Mouse (Mus musculus): ENCODE results near the gene Nt5dc1.
"Not testable (repeated sequence)": the region's sequence is repeated elsewhere in the genome, so short reads cannot be mapped to it uniquely, and the experiment has no call there.

Nt5dc1 gene

DNA sequence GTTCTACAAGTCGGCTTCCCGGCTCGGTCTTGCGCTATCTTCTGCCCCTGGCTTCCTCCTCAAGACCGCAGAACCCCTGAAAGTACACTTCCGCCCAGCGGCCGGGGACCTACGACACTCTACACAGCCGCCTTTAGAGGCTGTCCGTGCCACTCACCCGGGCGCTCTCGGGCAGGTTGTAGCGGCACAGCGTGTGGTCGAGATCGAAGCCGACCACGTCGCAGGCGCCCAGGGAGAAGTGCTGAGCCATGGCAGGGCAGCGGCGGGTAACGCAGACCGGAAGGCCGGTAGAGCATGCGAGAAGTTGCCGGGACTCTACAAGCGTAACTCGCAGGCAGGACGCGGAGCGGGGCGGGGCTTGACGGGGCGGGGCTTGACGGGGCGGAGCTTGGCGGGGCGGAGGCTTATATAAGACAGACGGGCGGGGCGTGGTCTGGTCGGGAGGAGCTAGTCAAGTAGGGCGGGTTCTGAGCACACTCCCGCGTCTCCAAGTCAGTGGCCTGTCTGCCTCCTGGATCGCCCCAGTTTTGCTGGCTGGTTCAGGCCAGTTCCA, at the start of gene Nt5dc1:
TSS of gene Nt5dc1 (minus strand) at position 349 of the 553 bp plus-strand sequence.
- peak; percentile 90 for DNase-seq

DNA sequence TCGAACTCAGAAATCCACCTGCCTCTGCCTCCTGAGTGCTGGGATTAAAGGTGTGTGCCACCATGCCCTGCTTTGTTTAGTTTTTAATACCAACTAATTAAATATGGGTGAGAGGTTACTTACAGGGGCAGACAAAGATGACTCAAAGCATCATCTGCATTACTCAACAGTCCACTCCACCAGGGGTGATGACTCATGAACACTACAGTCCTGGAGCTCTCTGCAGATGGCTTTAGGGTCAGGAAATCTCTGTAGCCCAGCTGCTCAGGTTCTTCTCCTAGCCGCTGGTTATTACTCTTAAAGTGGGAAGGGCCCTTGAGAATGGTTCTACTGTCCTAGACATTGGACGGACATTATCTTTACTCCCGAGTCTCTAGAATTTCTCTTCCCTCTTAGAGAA, 46.0 kb upstream of the Nt5dc1 start:
- no peak for DNase-seq

DNA sequence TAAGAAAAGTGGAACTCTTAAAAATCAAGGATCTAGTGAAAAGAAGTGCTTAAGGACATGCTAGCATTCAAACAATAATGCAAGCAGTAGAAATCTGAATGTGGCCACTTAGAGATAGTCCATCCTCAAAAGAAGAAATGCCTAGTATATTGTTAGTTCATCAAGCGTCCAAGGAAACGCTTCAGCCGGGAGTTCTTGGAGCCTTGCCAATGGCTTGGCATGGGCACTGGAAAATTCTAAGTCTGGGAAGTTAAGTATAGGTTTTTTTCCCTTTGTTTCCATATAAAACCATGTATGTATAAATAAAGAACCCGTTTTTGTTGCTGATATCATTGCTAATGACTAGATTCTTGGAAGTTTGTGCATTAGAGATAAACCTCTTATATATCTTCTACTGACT, 43.1 kb upstream of the Nt5dc1 start:
- no peak for DNase-seq

DNA sequence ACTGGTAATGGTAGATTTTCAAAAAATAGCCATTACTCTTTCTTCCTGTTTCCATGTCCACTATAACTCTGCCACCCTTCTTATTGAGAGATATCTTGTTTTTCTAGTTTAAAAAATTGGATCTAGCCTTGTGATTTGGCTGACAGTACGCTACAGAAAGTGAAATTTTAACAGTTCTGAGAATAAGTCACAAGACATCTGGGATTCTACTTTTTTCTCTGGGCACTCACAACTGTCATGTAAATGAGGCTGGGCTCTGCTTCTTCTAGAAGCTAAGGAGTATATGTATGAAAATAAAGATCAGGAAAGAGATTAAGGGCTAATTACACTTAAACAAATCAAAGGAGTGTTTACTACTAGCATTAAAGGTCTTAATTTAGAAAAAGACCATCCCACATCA, 31.1 kb upstream of the Nt5dc1 start:
- no peak for DNase-seq

DNA sequence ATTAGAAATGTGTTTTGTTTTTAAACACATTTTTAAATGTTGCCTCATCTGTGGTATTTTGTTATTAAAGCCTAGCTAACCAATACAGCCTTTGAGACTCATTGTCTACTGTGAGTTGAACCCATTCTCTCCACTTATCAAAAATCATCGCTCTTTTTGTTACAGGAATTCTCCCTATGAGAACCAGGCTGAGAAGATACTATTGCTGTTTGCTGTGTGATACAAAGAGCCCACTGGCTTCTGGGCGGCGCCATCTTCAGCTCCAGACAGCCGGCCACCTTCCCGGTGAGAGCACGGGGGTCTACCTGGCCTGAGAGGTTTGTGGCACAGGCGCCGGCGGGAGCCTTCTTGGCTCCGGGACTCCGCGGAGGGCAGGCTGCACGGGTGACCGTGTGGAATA, 15.8 kb upstream of the Nt5dc1 start:
- not testable (repeated sequence) for DNase-seq

DNA sequence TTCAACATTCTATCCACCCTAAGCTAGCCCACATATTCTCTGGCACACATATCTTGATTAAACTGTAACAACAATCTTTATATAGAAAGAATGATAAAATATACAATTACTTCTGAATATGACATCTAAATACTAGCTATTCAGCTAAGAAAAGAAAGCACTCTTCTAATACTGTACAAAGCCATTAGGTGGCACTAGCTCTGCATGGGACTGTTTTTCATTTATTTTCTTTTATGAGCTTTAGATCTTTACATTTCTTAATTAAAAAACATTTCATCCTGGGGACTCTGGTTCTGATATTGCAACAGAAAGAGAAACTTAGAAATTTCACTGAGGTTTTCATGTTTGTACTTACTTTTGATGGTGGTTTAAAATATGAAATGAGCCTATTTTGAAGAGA, 13.4 kb upstream of the Nt5dc1 start:
- DNase-seq, result no peak

DNA sequence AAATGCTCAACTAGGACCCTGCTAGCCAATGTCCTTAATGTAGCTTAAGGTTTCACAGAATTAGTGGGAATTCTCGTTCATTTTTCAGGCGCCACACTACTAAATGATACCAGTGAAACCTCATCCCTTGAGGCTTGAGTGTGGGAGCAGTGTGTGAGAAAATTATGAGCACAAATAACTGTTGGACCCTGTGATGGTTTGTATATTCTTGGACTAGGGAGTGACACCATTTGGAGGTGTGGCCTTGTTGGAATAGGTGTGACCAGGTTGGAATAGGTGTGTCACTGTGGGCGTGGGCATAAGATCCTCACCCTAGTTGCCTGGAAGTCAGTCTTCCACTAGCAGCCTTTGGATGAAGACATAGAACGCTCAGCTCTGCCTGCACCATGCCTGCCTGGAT, 442 bp upstream of the Nt5dc1 start:
- not testable (repeated sequence) for DNase-seq

DNA sequence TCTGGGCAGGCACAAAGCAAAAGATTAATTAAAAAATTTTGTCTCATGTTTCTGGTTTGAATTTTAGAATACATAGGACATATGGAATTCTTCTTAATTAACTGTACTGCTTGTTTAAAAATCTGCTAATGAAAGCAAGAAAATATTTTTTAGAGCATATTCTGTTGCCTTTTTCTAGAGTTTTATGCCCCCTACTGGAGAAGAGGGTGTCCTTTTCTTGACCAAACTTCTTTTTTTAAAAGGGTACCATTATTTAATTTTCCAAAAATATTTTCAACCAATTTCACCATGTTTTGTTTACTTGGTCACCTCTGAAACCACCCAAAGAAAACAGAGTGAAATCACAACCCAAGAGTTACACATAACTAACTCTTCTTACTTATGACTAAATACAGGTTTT, 19.1 kb downstream of the Nt5dc1 start:
- DNase-seq, result no peak

DNA sequence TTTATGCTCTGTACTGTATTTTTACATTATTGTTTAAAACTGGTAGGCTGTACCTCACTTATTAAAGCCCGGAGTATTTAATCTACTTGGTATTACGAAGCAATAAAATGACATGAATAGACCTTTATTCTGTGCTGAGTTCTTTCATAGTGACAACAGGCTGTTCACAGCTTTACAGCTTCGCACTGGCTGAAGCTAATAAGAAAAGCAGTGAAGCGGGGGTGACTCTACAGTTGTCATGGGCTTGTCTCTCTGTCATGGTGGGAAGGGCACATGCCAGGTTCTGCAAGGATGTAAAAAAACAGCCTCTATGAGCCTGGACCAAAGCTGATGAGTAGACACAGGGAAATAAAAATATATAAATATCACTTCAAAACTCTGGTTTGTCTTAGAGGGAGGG, 21.4 kb downstream of the Nt5dc1 start:
- DNase-seq, result no peak

DNA sequence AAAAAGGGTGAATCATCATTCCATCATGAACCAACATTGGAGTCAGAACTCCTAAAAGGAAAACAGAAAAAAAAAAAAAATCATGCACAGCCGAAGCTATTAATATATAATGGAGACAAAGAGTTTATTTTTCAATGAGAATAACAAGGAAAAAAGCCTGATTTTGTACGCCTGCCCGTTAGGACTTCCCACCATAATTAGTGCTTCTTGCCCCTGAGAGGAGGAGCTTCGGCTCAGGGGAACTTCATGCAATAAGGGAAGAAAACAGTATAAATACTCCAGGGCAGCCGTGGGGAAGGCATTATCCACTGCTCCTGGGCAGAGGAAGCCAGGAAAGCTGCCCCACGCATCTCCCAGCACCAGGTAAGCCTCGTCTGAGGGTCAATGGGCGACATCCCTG, 28.7 kb downstream of the Nt5dc1 start, which contains the start of gene Col10a1:
TSS of gene Col10a1 (plus strand) at position 301 of the 400 bp plus-strand sequence.
- DNase-seq, result no peak

DNA sequence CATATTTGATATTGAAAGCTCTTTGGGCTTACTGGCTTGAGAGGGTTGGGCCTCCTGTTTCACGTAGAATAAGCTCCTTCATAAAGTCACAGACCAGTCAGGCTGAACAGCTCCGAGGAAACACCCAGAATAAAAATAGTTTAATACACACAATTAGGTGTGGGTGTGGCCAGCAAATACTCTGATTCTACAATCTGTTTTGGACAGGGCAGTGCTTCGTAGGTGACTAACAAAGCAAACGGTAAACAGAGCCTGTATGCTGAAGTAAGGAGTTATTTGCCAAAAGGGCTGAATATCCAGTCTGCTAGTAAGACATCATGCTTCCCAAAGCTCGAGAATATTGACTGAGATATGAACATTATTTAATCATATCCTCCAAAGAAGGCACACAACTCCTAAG, 32.7 kb downstream of the Nt5dc1 start:
- no peak for DNase-seq

DNA sequence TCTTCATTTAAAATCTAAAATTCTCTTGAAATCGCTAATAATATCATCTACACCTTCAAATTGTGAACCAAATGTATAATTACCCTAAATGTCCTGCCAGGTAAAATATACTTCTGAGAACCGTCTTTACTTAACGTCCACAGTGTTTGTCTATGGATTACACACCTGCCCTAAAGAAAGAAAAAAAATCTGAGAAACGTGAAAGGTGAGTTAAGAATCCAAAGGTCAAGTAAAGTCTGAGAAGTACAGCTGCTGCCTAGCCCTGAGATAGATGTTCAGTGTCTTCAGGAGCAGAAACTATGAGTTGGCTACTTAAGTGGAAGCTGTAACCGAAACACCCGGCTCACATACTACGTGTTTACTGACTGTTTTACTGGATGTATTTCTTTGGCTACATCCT, 45.0 kb downstream of the Nt5dc1 start:
- DNase-seq, result no peak

DNA sequence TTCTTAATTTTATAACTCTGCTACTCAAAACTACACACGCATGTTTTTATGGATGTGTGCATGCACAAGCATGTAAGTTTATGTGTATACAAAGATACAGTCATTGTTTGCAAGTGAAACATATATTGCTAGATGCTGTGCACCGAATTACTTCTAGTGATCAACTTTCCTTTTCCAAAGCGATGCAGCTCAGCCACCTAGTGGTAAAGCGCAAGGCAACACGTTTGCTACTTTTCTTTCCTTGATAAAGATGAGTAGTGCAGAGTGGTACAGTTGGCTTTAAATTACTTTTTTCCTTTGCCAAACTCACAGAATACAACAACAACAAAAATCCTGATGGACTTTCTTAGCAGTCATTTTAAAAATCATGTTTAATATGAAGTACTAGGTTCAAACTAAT, 50.2 kb downstream of the Nt5dc1 start:
- DNase-seq, result no peak

DNA sequence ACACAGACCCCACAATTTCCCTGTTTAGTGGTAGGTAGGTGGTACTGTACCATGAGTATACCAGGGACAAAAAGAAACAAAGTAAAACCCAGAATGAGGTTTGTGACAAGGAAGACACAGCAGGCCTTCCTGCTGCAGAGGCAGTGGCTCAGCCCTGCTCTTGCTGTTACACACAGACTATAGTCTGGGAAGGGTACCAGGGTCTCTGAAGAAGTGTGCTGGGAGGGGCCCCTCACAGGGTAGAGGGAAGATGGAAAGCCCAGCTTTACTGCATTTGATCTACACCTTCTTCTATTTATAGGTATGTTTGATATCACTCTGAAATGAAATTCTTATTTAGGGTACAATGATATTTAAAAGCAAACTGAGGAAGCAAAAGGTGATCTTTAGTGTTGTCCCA, 54.6 kb downstream of the Nt5dc1 start:
- no peak for DNase-seq

DNA sequence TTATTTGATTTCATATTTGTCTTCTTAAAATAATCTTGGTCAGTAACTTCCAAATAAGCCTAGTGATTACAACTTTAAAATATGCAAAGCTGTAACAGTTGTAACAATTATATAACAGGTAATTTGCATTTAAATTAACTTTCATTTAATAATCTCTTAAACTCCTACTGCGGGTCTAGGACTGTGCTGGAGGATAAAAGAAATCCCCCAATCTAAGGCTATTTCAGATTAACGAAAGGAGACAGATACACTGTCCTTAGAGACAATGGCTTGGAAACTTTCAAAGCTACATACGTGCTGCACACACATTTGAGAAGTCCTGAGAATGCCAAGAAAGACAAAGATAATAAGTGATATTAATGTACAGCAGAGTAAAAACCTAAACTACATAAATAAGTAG, 60.1 kb downstream of the Nt5dc1 start:
- DNase-seq, result no peak

DNA sequence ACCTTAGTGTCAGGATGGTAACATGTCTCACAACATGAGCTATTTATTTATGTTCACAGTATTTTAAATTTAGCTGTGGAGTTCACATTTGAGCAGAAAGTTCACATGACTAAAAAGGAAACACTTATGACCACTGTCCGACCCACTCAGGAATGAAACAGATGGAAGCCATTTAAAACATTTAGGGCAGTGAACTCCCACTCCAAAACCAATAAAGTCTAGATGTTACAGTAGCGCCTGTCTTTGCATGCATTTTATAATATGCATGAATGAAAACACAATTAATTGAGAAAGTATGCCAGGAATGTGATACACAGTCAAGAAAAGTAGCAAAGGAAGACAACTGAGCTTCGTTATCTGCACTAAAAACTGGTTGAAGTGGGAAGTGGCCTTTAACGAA, 66.2 kb downstream of the Nt5dc1 start:
- DNase-seq, result no peak

DNA sequence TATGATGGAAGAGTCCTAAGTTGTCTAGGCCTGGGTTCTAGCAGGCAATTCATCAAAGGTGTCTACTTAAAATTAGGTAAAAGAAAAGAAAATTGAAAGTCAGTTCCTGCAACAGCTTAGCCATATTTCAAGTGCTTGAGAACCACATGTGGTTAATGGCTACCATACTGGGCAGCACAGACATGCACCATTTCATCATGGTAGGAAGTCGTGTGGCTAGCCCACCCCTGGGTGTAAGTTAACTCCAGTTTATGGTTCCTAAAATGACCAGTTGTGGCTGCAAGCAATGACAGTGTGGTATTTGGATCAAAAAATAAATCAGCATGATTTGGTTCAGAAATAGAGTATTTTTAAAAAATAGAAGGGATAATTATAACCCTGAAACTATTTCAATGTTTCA, 76.5 kb downstream of the Nt5dc1 start:
- DNase-seq, result no peak

DNA sequence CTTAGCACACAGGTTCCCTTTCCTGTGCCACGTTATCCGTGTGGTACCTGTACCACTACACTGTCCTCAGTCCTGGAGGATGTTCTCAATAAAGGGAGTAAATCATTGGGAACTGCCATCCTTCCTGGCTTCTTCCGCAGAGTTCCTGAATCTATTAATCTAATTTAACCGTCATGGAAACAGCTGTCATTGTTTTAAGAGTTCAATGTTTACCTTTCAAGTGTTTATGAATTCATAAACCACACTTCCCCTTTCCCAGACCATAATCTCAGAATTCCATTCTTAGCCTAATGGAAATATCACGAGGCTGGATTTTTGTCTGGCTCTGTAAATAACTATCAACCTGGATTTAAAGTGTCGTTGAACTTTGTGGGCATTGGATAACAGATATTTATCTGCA, 77.3 kb downstream of the Nt5dc1 start:
- no peak for DNase-seq

DNA sequence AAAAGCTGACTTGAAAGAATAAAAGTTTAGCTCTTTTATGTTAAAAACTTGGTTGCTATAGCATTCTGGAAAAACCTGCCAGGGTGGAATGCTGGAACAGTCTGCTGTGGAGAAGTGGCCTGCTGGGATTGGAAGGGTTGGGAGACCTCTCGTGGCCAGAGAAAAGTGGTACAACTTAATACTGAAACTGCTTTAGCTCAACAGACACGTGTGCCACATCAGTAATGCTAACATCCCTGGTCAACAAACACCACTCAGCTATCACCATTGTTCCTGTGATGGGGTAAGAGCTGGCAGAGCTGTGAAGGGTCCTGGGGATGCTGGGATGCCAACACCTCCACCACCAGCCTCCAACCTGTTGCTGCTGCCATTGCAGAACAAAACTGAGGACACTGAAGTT, 90.0 kb downstream of the Nt5dc1 start:
- DNase-seq, result peak; percentile 19

DNA sequence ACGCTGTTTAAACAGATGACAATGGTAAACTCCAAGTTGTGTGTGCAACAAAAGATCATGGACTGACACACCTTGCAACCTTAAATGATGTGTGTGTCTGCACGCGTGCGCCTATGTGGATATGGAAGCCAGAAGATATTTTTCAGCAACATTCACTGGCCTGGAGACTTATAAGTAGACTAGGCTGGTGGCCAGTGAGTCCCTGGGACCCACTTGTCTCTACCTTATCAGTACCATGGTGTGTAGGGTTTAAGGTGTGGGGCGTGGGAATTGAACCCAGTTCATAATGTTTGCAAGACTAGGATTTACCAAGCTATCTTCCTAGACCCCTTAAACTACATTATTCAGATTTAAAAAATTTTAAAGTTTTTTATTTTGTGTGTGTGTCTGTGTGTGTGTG, 91.2 kb downstream of the Nt5dc1 start:
- no peak for DNase-seq

DNA sequence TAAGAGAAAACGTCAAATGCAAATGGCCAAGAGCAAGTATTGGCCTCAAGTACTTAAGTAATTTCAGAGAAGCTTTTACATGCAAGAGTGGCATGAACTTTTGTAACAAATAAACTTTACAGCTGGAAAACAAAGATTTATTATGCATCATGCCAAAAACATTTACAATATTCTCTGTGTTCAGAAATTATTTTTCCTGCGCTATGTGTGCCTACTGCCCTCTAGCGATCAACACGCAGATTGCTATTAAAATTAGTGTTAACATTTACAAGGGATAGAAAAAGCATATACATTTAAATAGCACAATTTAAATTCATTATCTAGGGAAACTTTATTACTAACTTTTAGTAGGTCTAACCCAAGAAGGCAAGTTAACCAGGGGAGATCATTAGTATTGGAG, 91.7 kb downstream of the Nt5dc1 start:
- DNase-seq, result no peak

DNA sequence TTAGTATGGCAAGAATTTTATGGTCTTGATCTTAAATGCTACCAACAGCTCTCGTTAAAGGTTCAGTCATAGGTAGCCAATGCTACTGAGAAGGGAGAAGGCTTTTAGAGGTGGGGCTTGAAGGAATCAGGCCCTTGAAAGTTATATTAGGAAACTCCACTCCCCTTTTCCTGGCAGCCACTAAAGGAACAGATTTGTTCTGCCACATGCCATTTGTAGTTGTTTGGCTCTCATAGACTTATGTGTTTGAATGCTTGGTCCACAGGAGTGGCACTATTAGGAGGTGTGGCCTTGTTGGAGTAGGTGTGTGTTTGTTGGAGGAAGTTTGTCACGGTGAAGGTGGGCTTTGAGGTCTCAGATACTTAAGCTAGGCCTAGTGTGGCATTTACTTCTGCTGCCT, 97.5 kb downstream of the Nt5dc1 start:
- DNase-seq, result no peak

DNA sequence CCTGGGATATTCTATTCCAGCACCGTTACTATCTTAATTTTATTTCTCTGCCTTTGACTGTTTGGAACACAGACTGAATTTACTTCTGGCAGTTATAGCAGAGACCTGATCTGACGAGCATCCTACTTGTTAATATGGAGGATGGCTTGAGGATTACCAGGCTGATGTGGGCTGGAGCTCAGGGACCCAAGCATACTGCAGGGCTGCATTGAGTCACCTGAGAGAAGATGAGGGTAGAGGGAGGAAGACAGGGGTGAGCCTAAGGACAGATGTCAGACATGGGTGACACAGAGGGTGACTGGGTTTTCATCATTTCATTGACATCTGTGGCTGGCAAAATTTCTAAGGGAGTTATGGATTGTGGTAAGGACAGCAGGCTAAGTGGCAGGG, 101.1 kb downstream of the Nt5dc1 start:
- no peak for DNase-seq

DNA sequence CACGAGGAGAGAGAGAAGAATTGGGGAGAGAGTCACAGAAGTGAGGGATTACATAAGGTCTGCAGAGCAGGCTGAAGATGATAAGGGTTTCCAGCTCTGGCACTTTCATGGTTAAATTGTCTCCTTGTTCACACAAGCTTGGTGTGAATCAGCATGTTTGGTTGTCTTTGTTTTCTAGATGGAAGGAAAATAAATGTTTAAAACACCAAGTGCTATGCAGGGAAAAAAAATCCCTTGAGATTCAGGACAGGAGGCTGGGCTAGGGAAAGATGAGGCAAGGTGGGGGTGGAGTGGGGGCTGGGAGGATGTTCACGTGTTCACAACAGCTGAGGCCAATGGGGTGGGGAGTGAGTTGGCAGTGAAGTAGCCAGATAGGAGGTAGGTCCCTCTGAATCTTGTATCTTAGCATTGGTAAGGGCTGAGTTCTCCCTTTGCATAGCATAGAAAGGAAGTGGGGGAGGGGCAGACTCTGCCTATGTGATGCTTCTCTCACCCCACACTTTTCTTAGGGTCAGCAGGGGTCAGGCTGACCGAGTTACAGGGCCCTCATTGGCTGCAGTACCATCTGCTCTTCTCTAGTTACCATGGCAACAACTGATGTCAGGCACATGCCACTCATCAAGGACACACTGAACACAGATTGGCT, 101.7 kb downstream of the Nt5dc1 start:
- DNase-seq, result peak; percentile 75

DNA sequence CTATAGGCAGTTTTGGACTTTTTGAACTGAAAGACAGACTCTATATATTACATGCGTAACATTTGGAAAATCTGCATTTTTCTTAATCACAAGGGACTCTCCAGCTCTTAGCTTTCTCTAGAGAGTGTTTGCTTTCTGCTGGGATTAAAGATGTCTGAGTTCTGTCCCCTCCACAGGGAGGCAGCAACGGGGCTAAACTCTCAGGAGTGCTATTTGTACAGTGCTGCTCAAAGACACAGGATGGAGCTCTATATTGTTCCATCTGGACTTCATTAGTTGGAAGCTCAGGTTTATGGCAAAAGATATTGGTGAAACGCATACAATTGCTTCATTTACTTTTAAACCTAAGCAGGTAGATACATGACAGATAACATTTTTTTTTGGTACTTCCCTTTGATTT, 105.8 kb downstream of the Nt5dc1 start:
- DNase-seq, result no peak

Data from cerebellum, adult 11 months (tissue).